Mouse (Mus musculus): ENCODE measurements around the gene Ttll7. TPM values are rescaled to one million over a fixed set of nuclear protein-coding genes. Genes with fewer than 3 reads are reported as not detected.

Ttll7 gene
- polyA plus RNA-seq, 1 experiment: 0.37 TPM

DNA sequence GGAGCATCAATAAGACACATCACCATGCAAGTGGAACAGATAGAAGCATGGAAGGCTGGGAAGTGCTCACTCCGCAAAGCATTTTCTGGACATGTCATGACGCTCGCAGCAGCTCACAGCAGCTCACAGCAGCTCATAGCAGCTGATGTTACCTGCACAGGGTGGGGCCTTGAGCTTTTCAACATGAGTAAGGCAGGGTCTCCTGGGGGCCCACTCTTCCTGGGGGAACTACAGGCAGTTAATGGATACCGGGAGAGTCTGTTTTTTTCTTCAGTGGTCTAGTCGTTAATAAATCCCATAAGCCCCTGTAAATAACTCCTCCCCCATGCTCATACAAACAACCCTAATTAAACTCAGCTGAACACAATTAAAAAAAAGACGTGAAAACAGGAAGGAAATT, 8.7 kb upstream of the Ttll7 start:
- no peak for DNase-seq (ENCODE audit: low read depth in 1 of 2, low spot score in 2 of 2)
- Histone ChIP-seq H3K27ac (ENCODE audit: insufficient read depth, low read length) (no peak overlapping the region), H3K4me1 (ENCODE audit: control insufficient read depth, insufficient read depth, insufficient read length) (no peaks in the 10 kb centered on the region), H3K36me3 (ENCODE audit: control insufficient read depth, insufficient read depth, low read length) (no peaks in the 10 kb centered on the region), H3K4me3 (ENCODE audit: extremely low read depth, insufficient read depth, insufficient read length) (no peak overlapping the region), H3K27me3 (ENCODE audit: control insufficient read depth, insufficient read depth, low read length) (no peaks in the 10 kb centered on the region)
- WGBS: 88% methylated on average over 6 of the region's 6 CpGs
- no peak for TF ChIP-seq CTCF (IDR thresholded peaks at IDR 0.05; ENCODE audit: extremely low read depth, insufficient read depth, insufficient read length, insufficient replicate concordance)
- TF ChIP-seq POLR2A (IDR thresholded peaks at IDR 0.05; ENCODE audit: low read depth, low read length): no peak

DNA sequence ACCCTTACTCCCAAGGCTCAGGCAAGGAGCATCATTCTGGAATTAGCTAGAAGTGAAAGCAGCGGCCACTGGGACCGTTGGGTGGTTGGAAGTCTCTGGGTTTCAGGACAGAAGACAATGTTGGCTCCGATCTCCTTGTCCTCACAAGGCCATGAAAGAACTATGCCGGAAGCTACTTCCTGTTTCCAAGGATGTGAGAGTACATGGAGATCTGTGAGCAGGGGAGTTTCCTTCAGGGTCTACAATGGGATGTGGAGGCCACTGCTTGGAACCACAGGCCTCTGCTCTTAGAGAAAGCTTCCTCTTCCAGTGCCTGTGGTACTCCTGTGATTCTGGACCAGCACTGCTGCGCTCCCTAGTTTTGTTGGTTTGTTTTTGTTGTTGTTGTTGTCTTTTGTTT, 5.9 kb upstream of the Ttll7 start:
- H3K4me1 ChIP-seq (ENCODE audit: control insufficient read depth, insufficient read depth, insufficient read length): no peaks in the 10 kb centered on the region
- H3K36me3 ChIP-seq (ENCODE audit: control insufficient read depth, insufficient read depth, low read length): no peaks in the 10 kb centered on the region
- DNase-seq (ENCODE audit: low read depth in 1 of 2, low spot score in 2 of 2): no peak
- H3K27me3 ChIP-seq (ENCODE audit: control insufficient read depth, insufficient read depth, low read length): no peaks in the 10 kb centered on the region
- no peak overlapping the region for H3K4me3 ChIP-seq (ENCODE audit: extremely low read depth, insufficient read depth, insufficient read length)
- no peak for TF ChIP-seq CTCF (IDR thresholded peaks at IDR 0.05; ENCODE audit: extremely low read depth, insufficient read depth, insufficient read length, insufficient replicate concordance)
- TF ChIP-seq POLR2A (IDR thresholded peaks at IDR 0.05; ENCODE audit: low read depth, low read length): no peak
- H3K27ac ChIP-seq (ENCODE audit: insufficient read depth, low read length): no peak overlapping the region
- WGBS: 79% methylated on average over 5 of the region's 5 CpGs

DNA sequence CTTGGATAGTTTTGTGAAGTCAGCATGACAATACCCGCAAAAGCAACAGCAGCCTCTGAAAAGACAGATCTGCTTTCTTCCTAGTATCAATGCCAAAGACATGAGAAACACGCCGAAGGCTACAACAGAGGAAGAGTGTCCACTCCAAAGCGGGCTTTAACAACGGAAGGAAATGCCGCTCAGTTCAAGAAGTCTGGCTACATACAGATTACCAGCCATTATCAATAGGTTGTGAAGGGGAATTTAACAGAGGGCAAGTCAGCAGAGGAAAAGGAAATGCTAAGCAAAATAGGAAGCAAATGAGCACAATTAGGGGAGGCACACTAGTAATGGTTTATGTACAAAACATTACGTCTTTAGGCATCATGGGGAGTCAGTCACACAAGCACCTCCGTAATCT, 4.1 kb upstream of the Ttll7 start:
- 60% methylated on average over 8 of the region's 8 CpGs for WGBS
- H3K36me3 ChIP-seq (ENCODE audit: control insufficient read depth, insufficient read depth, low read length): no peaks in the 10 kb centered on the region
- TF ChIP-seq CTCF (IDR thresholded peaks at IDR 0.05; ENCODE audit: extremely low read depth, insufficient read depth, insufficient read length, insufficient replicate concordance): no peak
- TF ChIP-seq POLR2A (IDR thresholded peaks at IDR 0.05; ENCODE audit: low read depth, low read length): no peak

DNA sequence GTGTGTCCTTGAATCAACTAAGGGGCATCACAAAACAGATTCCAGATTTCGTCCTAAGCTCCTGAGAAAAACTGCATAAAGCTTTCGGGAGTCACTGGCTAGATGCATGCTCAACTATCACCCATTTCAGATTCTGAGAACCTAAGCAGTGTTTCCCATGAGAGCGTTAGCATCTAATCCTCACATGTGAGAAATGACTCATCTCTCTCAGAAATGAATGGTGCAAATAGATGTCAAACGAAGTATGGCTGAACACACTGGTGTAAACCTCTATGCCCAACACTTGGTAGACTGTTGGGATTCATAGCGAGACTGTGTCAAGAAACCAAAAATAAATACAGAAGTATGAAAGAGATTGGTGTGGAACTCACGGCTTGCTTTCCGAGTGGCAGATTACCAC, 2.8 kb upstream of the Ttll7 start:
- TF ChIP-seq POLR2A (IDR thresholded peaks at IDR 0.05; ENCODE audit: low read depth, low read length) (no peak), CTCF (IDR thresholded peaks at IDR 0.05; ENCODE audit: extremely low read depth, insufficient read depth, insufficient read length, insufficient replicate concordance) (no peak)
- Histone ChIP-seq H3K4me1 (ENCODE audit: control insufficient read depth, insufficient read depth, insufficient read length) (no peaks in the 10 kb centered on the region), H3K27ac (ENCODE audit: insufficient read depth, low read length) (no peak overlapping the region), H3K27me3 (ENCODE audit: control insufficient read depth, insufficient read depth, low read length) (peaks cover 3% of the 10 kb centered on the region; the same call in 1 of the 2 replicates), H3K36me3 (ENCODE audit: control insufficient read depth, insufficient read depth, low read length) (no peaks in the 10 kb centered on the region), H3K4me3 (ENCODE audit: extremely low read depth, insufficient read depth, insufficient read length) (no peak overlapping the region)
- DNase-seq (ENCODE audit: low read depth in 1 of 2, low spot score in 2 of 2): no peak
- WGBS: 88% methylated on average over 7 of the region's 7 CpGs

More for the DNA sequence above, 4.1 kb upstream of the Ttll7 start:
- Histone ChIP-seq H3K4me3 (ENCODE audit: extremely low read depth, insufficient read depth, insufficient read length) (no peak overlapping the region), H3K27me3 (ENCODE audit: control insufficient read depth, insufficient read depth, low read length) (peaks cover 3% of the 10 kb centered on the region; the same call in 1 of the 2 replicates), H3K27ac (ENCODE audit: insufficient read depth, low read length) (no peak overlapping the region), H3K4me1 (ENCODE audit: control insufficient read depth, insufficient read depth, insufficient read length) (no peaks in the 10 kb centered on the region)
- no peak for DNase-seq (ENCODE audit: low read depth in 1 of 2, low spot score in 2 of 2)

DNA sequence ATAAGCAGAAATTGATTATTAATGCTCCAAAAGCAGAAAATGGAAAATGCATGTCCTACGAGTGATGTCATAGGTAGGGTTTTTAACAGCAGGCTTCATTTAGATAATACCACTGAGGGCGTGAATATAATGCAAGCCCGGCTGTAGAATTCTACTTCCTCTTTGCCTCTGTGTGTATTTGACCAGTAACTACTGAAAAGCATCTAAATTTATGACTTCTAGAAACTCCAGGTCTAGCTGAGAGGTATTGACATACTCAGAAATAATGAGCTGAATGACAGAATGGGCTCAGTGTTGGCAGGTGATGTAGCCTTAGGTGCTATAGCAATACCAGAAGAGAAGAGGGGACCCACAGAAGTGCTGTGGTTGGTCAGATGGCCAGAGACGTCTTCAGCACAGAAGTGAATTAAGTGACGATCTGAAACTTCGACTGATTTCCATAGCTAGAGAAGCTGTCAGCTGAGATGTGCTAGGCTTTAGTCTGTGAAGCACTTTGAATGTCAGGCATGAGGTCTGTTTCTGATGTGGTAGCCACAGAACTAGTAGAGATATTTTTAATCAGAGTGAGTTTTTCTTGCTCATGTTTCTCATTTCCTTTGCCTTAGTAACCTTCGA, 2.4 kb downstream of the Ttll7 start:
- Histone ChIP-seq H3K4me3 (ENCODE audit: extremely low read depth, insufficient read depth, insufficient read length) (no peak overlapping the region), H3K27me3 (ENCODE audit: control insufficient read depth, insufficient read depth, low read length) (peaks cover 3% of the 10 kb centered on the region; the same call in 1 of the 2 replicates), H3K36me3 (ENCODE audit: control insufficient read depth, insufficient read depth, low read length) (no peaks in the 10 kb centered on the region), H3K4me1 (ENCODE audit: control insufficient read depth, insufficient read depth, insufficient read length) (no peaks in the 10 kb centered on the region), H3K27ac (ENCODE audit: insufficient read depth, low read length) (no peak overlapping the region)
- TF ChIP-seq CTCF (IDR thresholded peaks at IDR 0.05; ENCODE audit: extremely low read depth, insufficient read depth, insufficient read length, insufficient replicate concordance): no peak
- TF ChIP-seq POLR2A (IDR thresholded peaks at IDR 0.05; ENCODE audit: low read depth, low read length): no peak
- DNase-seq (ENCODE audit: low read depth in 1 of 2, low spot score in 2 of 2): no peak
- 49% methylated on average over 7 of the region's 7 CpGs for WGBS

DNA sequence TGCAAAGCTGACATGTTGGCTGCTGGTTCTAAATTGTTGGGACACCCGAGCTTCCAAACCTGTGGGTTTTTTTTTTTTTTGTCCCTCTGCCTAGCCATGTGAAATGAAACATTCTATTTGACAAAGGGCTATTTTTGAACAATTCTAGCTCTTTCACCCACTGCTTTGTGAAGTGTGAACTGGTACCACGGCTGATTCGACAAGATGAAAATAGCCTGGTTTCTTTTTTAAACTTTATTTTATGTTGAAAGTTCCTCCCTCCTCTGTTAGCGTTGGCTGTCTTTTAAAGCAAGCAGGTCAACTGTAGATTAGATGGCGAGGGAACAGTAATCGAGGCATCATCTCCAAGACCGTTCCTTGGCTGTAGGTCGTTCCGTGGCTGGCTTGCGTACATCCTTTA, 5.2 kb downstream of the Ttll7 start:
- Histone ChIP-seq H3K27me3 (ENCODE audit: control insufficient read depth, insufficient read depth, low read length) (peaks cover 1% of the 10 kb centered on the region; the same call in 1 of the 2 replicates), H3K4me1 (ENCODE audit: control insufficient read depth, insufficient read depth, insufficient read length) (no peaks in the 10 kb centered on the region), H3K36me3 (ENCODE audit: control insufficient read depth, insufficient read depth, low read length) (no peaks in the 10 kb centered on the region), H3K4me3 (ENCODE audit: extremely low read depth, insufficient read depth, insufficient read length) (no peak overlapping the region), H3K27ac (ENCODE audit: insufficient read depth, low read length) (no peak overlapping the region)
- 82% methylated on average over 10 of the region's 10 CpGs for WGBS
- TF ChIP-seq CTCF (IDR thresholded peaks at IDR 0.05; ENCODE audit: extremely low read depth, insufficient read depth, insufficient read length, insufficient replicate concordance) (no peak), POLR2A (IDR thresholded peaks at IDR 0.05; ENCODE audit: low read depth, low read length) (no peak)
- DNase-seq (ENCODE audit: low read depth in 1 of 2, low spot score in 2 of 2): no peak

DNA sequence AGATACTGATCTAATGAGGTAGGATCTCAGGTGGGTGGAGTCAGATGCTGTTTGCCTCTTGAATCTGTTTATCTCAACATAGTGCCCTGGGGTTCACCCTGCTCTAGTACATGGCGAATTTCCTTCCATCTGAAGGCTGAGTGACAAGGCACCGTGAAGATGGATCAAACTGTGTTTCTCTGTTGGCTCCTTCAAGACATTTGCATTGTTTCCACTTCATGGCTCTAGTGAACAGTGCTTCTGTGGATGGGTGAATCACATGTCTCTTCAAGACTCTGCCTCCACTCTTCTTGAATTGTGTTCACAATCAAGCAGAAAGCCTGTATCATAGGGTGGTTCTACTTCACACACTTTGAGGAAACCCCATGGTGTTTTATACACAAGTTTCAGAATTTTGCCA, 8.1 kb downstream of the Ttll7 start:
- Histone ChIP-seq H3K27me3 (ENCODE audit: control insufficient read depth, insufficient read depth, low read length) (no peaks in the 10 kb centered on the region), H3K4me1 (ENCODE audit: control insufficient read depth, insufficient read depth, insufficient read length) (no peaks in the 10 kb centered on the region), H3K27ac (ENCODE audit: insufficient read depth, low read length) (no peak overlapping the region), H3K4me3 (ENCODE audit: extremely low read depth, insufficient read depth, insufficient read length) (no peak overlapping the region), H3K36me3 (ENCODE audit: control insufficient read depth, insufficient read depth, low read length) (no peaks in the 10 kb centered on the region)
- TF ChIP-seq POLR2A (IDR thresholded peaks at IDR 0.05; ENCODE audit: low read depth, low read length) (no peak), CTCF (IDR thresholded peaks at IDR 0.05; ENCODE audit: extremely low read depth, insufficient read depth, insufficient read length, insufficient replicate concordance) (no peak)
- DNase-seq (ENCODE audit: low read depth in 1 of 2, low spot score in 2 of 2): no peak
- WGBS: 88% methylated on average over 2 of the region's 2 CpGs
